Mouse (Mus musculus) forebrain, embryonic 11.5 days (tissue): ENCODE measurements around the gene Btbd35f30. TPM values are rescaled to one million over a fixed set of nuclear protein-coding genes. Genes with fewer than 3 reads are reported as not detected.
"Not testable (repeated sequence)": the region's sequence is repeated elsewhere in the genome, so short reads cannot be mapped to it uniquely, and the experiment has no call there.

Experiments
- ATAC-seq: fragments of 200-750 bp; cut with Nextera tagmentation; replicated peaks from 2 replicates; pipeline ENCODE4 v1.8.0; 2017; ENCODE audit warnings: moderate TSS enrichment; ENCODE audit not compliant: low FRiP score
- DNase-seq: peaks from one replicate; pipeline ENCODE4 v3.0.0-alpha.2; 2017; ENCODE audit warnings: low spot score
- H3K27ac ChIP-seq: fragments of 300-500 bp; sonication (generic); 2 replicates; pipeline ENCODE4 v1.5.1; 2014; ENCODE audit warnings: low read depth, low read length
- H3K27me3 ChIP-seq: fragments of 300-500 bp; sonication (generic); 2 replicates; pipeline ENCODE4 v1.6.1; 2014; ENCODE audit warnings: mild to moderate bottlenecking, low read length, mixed read lengths; ENCODE audit not compliant: control insufficient read depth, insufficient read depth
- H3K36me3 ChIP-seq: fragments of 300-500 bp; sonication (generic); 2 replicates; pipeline ENCODE4 v1.6.1; 2014; ENCODE audit warnings: mild to moderate bottlenecking, low read length, moderate library complexity, mixed read lengths; ENCODE audit not compliant: control insufficient read depth, insufficient read depth
- H3K4me1 ChIP-seq: fragments of 300-500 bp; sonication (generic); replicated peaks from 2 replicates; pipeline ENCODE4 v1.6.1; 2014; ENCODE audit warnings: low read length, mixed read lengths; ENCODE audit not compliant: control insufficient read depth, insufficient read depth
- H3K4me2 ChIP-seq: fragments of 300-500 bp; sonication (generic); 2 replicates; pipeline ENCODE4 v1.6.1; 2014; ENCODE audit warnings: low read depth, mild to moderate bottlenecking, low read length, moderate library complexity, mixed read lengths; ENCODE audit not compliant: severe bottlenecking
- H3K4me3 ChIP-seq: fragments of 300-500 bp; sonication (generic); 2 replicates; pipeline ENCODE4 v1.5.1; 2014; ENCODE audit warnings: low read depth, low read length
- H3K9ac ChIP-seq: fragments of 300-500 bp; sonication (generic); 2 replicates; pipeline ENCODE4 v1.6.1; 2014; ENCODE audit warnings: low read length
- H3K9me3 ChIP-seq: fragments of 300-500 bp; sonication (generic); 2 replicates; pipeline ENCODE4 v1.6.1; 2016; ENCODE audit warnings: low read length, mixed read lengths; ENCODE audit not compliant: control insufficient read depth
- WGBS: fragments of 180-500 bp; shearing (Covaris S2); extraction: QIAGEN DNeasy Blood & Tissue Kit; methylation state at CpG from one replicate; pipeline ENCODE4 v1.1.7; 2014; 5-methylcytosine and 5-hydroxymethylcytosine counted together
- polyA plus RNA-seq: library from polyadenylated mRNA; unstranded; fragments of >200 nt; fragmentation: Nextera tagmentation; extraction: Ambion mirVana; gene quantifications from 2 replicates; pipeline ENCODE4 v1.2.1, GENCODE M21; 2014

Gene Btbd35f30
- not detected in 2 replicates for polyA plus RNA-seq

- DNase-seq, H3K4me2 ChIP-seq, H3K27ac ChIP-seq, H3K4me3 ChIP-seq, H3K9me3 ChIP-seq, H3K27me3 ChIP-seq, H3K36me3 ChIP-seq, H3K4me1 ChIP-seq, ATAC-seq, H3K9ac ChIP-seq: not testable (repeated sequence)
- no CpG with 5 or more reads among the region's 4 CpGs for WGBS
Measured at GRCm38 (mm10) chrX:32894325-32894724, at the start of gene Btbd35f30. TSS of gene Btbd35f30 (plus strand) at chrX:32894625.

DNA sequence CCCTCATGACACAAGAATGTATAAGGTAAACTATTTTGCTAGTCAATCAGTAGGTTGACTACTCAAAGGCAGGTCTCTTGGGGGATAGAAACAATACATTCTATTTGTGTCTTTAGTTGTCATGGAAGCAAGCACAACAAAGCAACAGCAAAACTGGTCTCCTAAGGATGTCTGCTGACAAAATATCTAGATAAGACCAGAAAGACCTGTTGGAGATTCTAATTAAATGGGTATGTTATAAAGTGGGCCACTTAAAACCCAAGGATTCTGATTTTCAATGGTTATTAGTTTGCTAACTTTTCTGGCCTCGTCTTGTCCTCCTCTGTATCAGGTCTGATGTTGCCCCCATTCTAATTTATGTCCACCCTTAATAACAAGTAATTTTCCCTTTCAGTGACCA, 47.0 kb downstream of the Btbd35f30 start, which contains the start of gene Gm21789:
Gm21789 (plus strand) TSS at position 301 of the 400 bp plus-strand sequence.
- H3K9me3 ChIP-seq, H3K27me3 ChIP-seq, H3K27ac ChIP-seq, H3K4me2 ChIP-seq, H3K36me3 ChIP-seq, H3K9ac ChIP-seq, H3K4me3 ChIP-seq, ATAC-seq, H3K4me1 ChIP-seq, DNase-seq: not testable (repeated sequence)
- no CpG with 5 or more reads among the region's 1 CpGs for WGBS

Other genes with a start within 250 kb of the Btbd35f30 start
- not detected in 2 replicates for gene Gm5926, start 243.9 kb upstream of the Btbd35f30 start, polyA plus RNA-seq
- gene Btbd35f21, start 168.5 kb upstream of the Btbd35f30 start, polyA plus RNA-seq, result not detected in 2 replicates
- not detected in 2 replicates for gene Gm21789, start 47.1 kb downstream of the Btbd35f30 start, polyA plus RNA-seq
- not detected in 2 replicates for gene Btbd35f5, start 79.3 kb downstream of the Btbd35f30 start, polyA plus RNA-seq